Mouse (Mus musculus) embryonic facial prominence, embryonic 12.5 days (tissue): ENCODE measurements at regions not wholly inside any gene's neighbourhood (a gene's known extent, or its start where the extent isn't known, plus 50 kb on each side); places are given as distances from the start of the nearest gene placed in this dataset.

ENCODE experiments used
- ATAC-seq: fragments of 200-750 bp; cut with Nextera tagmentation; 2 replicates; pipeline ENCODE4 v1.8.0; 2017; ENCODE audit not compliant: insufficient number of reproducible peaks, insufficient read depth, low FRiP score, low TSS enrichment
- H3K27ac ChIP-seq: fragments of 300-500 bp; sonication (generic); 2 replicates; pipeline ENCODE4 v1.5.1; 2016; ENCODE audit warnings: mild to moderate bottlenecking
- H3K27me3 ChIP-seq: fragments of 300-500 bp; sonication (generic); 2 replicates; pipeline ENCODE4 v1.6.1; 2016; ENCODE audit warnings: mild to moderate bottlenecking, moderate library complexity
- H3K36me3 ChIP-seq: fragments of 300-500 bp; sonication (generic); 2 replicates; pipeline ENCODE4 v1.6.1; 2016; ENCODE audit warnings: mild to moderate bottlenecking
- H3K4me1 ChIP-seq: fragments of 300-500 bp; sonication (generic); 2 replicates; pipeline ENCODE4 v1.6.1; 2016
- H3K4me2 ChIP-seq: fragments of 300-500 bp; sonication (generic); replicated peaks from 2 replicates; pipeline ENCODE4 v1.6.1; 2016; ENCODE audit warnings: mild to moderate bottlenecking, moderate library complexity
- H3K4me3 ChIP-seq: fragments of 300-500 bp; sonication (generic); 2 replicates; pipeline ENCODE4 v1.5.1; 2016; ENCODE audit warnings: mild to moderate bottlenecking
- H3K9ac ChIP-seq: fragments of 300-500 bp; sonication (generic); 2 replicates; pipeline ENCODE4 v1.6.1; 2016; ENCODE audit warnings: mild to moderate bottlenecking, moderate library complexity
- H3K9me3 ChIP-seq: fragments of 300-500 bp; sonication (generic); 2 replicates; pipeline ENCODE4 v1.6.1; 2016; ENCODE audit warnings: mild to moderate bottlenecking, moderate library complexity
- WGBS: fragments of 180-500 bp; shearing (Covaris S2); methylation state at CpG from one replicate; pipeline ENCODE4 v1.1.7; 2016; 5-methylcytosine and 5-hydroxymethylcytosine counted together

- ATAC-seq: no peak
- Histone ChIP-seq H3K36me3 (no peaks in the 10 kb centered on the region), H3K9ac (no peak overlapping the region), H3K4me2 (no peak overlapping the region), H3K27ac (no peak overlapping the region), H3K9me3 (no peaks in the 10 kb centered on the region), H3K4me1 (no peaks in the 10 kb centered on the region), H3K4me3 (no peak overlapping the region), H3K27me3 (no peaks in the 10 kb centered on the region)
- 68% methylated on average over 4 of the region's 4 CpGs for WGBS
Measured at GRCm38 (mm10) chr9:48099846-48100245, 62.0 kb upstream of the Nxpe4 start.

- ATAC-seq: no peak
- WGBS: 67% methylated on average over 2 of the region's 2 CpGs
- no peak overlapping the region for H3K9ac ChIP-seq
- H3K27ac ChIP-seq: no peak overlapping the region
- H3K4me3 ChIP-seq: no peak overlapping the region
- H3K36me3 ChIP-seq: no peaks in the 10 kb centered on the region
- H3K27me3 ChIP-seq: no peaks in the 10 kb centered on the region
- no peaks in the 10 kb centered on the region for H3K9me3 ChIP-seq
- no peaks in the 10 kb centered on the region for H3K4me1 ChIP-seq
- no peak overlapping the region for H3K4me2 ChIP-seq
Measured at GRCm38 (mm10) chr9:48106441-48107167, 55.2 kb upstream of the Nxpe4 start.

- Histone ChIP-seq H3K4me1 (no peaks in the 10 kb centered on the region), H3K9me3 (no peaks in the 10 kb centered on the region), H3K36me3 (no peaks in the 10 kb centered on the region), H3K27me3 (no peaks in the 10 kb centered on the region), H3K9ac (no peak overlapping the region), H3K27ac (no peak overlapping the region), H3K4me2 (no peak overlapping the region), H3K4me3 (no peak overlapping the region)
- no peak for ATAC-seq
- 53% methylated on average over 7 of the region's 7 CpGs for WGBS
Measured at GRCm38 (mm10) chr9:48108994-48109619, 52.7 kb upstream of the Nxpe4 start.

- Histone ChIP-seq H3K9ac (no peak overlapping the region), H3K4me3 (no peak overlapping the region), H3K36me3 (no peaks in the 10 kb centered on the region), H3K9me3 (no peaks in the 10 kb centered on the region), H3K27ac (no peak overlapping the region), H3K4me2 (no peak overlapping the region), H3K27me3 (no peaks in the 10 kb centered on the region), H3K4me1 (no peaks in the 10 kb centered on the region)
- WGBS: 62% methylated on average over 8 of the region's 8 CpGs
- no peak for ATAC-seq
Measured at GRCm38 (mm10) chr9:48111316-48111890, 50.4 kb upstream of the Nxpe4 start.
